Mouse (Mus musculus): ENCODE results near the gene Lrguk.

The Lrguk gene

DNA sequence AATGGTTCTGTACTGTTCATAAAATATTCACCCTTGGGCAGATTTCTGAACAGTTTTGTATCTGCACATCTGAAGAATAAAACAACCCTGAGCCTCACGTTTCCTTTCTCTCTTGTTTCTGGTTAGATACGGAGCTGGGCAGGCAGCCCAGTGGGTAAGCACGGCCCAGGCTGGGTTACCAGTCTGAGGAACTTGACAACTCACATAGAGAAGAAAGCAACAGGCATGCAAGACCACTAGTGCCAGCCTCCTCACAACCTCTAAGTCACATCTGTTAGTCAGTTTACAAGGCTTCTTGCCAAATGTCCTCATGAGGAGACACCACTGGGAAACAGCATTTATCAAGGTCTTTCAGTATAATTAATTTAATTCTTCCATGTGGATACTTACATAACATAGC is 139.6 kb downstream of the Lrguk start:
- in situ Hi-C loops (cut with MboI; ENCODE audit: unreplicated experiment in 2 of 2) = loop anchor here (25.0 kb wide), 2 partner anchors 718 to 1107 kb away; partner anchors contain the start of genes Chchd3 (in 1 of the 2) and Cyren (in 1 of the 2)

DNA sequence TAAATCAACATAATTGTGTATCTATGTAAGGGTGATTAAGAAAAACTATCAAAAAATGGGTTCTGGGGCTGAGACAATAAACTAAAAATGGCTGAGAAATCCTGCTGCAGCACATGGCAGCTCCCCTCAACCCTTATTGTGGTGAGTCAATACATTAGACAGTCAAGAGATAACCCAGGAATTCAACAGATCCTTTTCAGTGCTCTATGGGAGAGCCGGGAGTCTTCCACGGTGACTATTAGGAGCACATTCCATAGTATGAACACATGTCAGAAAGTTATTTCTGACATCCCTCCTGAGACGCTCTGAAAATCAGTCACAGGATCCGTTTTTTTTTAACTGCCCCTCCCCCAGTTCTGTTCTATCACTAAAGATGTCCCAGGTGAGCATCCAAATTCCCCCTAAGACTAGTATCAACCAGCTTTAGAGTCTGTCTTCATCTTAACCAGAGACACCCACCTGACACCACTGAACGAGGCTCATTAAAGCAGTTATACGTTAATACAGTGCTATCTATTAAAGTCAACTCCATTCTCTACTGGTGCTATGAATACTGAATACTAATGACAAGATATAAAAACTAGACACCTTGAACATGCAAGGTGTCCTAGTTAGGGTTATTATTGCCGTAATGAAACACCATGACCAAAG is 141.7 kb downstream of the Lrguk start:
- in situ Hi-C loops (cut with MboI; ENCODE audit: unreplicated experiment in 2 of 2) = loop anchor here (10.0 to 25.0 kb wide), 3 partner anchors 716 to 1109 kb away; partner anchors contain the start of genes Chchd3 (in 2 of the 2) and Cyren (in 1 of the 2)

DNA sequence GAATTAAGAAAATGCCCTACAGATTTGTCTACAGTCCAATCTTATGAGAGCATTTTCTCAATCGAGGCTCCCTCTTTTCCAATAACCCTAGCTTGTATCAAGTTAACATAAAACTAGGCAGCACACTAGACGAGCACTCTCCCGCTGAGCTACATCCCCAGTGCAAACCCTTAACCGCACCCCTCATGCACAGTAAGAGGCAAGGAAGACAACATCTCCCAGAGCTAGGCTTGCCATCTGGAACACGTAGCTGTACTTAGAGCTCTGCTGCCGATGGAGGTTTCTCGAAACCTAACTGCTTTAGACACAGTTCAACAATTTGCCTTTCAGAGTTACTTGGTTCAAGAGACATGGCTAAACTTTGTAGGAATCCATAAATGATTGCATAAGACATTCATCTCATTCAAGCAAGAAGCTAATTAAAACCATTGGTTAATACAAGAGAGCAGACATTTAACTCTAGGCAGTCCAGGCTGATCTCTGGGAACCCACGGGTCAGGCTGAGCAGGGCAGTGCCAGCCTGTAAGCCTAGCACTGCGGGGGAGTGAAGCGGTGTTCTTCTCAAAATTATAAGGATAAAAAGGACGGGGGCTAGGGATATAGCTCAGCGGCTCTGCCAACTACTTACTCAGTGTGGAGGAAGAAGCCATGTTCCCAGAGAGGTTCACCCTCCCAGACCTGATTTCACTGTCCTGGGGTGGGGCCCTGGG is 142.7 kb downstream of the Lrguk start:
- in situ Hi-C loops (cut with MboI; ENCODE audit: unreplicated experiment in 2 of 2) = loop anchor here (10.0 to 25.0 kb wide), 3 partner anchors 715 to 1110 kb away; partner anchors contain the start of genes Chchd3 (in 2 of the 2) and Cyren (in 1 of the 2)

DNA sequence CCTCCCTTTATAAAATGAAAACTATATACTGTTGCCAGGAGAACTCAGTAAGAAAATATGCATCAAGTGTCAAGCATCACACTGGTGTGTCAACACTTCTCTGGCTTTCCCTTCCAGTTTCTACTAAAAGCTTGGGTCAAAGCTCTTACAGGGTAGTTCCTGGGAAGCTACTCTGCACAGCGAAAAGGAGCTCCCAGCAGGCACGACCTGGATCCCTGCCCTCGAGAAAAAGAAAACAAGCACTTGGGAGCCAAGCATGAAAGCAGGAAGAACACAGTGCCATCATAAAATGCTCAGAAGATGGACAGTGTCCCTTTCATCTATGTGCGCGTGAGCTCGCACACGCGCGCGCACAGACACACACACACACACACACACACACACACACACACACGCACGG is 144.0 kb downstream of the Lrguk start:
- in situ Hi-C loops (cut with MboI; ENCODE audit: unreplicated experiment in 2 of 2) = loop anchor here (10.0 to 25.0 kb wide), 3 partner anchors 714 to 1111 kb away; partner anchors contain the start of genes Chchd3 (in 2 of the 2) and Cyren (in 1 of the 2)

DNA sequence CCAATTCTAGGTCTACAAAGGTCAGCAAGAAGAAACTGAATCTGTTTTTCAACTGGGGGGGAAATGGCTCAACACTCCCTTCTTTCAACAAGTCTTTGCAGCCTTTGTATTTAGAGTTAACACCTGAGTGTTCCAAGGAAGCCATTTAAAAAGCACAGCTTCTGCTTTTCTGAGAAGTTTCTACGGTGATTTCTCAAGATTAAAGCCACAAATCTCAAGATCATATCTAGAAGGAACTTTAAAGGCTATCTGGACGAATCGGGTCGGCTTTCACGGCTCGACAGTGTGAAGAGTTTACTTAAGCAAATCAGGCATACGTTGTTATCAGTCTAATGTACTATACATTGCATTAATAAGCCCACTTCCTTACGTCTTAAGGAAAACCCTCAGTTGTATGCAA is 145.5 kb downstream of the Lrguk start:
- in situ Hi-C loops (cut with MboI; ENCODE audit: unreplicated experiment in 2 of 2) = loop anchor here (10.0 to 25.0 kb wide), 4 partner anchors 713 to 1112 kb away; partner anchors contain the start of genes Chchd3 (in 2 of the 2) and Cyren (in 1 of the 2)

DNA sequence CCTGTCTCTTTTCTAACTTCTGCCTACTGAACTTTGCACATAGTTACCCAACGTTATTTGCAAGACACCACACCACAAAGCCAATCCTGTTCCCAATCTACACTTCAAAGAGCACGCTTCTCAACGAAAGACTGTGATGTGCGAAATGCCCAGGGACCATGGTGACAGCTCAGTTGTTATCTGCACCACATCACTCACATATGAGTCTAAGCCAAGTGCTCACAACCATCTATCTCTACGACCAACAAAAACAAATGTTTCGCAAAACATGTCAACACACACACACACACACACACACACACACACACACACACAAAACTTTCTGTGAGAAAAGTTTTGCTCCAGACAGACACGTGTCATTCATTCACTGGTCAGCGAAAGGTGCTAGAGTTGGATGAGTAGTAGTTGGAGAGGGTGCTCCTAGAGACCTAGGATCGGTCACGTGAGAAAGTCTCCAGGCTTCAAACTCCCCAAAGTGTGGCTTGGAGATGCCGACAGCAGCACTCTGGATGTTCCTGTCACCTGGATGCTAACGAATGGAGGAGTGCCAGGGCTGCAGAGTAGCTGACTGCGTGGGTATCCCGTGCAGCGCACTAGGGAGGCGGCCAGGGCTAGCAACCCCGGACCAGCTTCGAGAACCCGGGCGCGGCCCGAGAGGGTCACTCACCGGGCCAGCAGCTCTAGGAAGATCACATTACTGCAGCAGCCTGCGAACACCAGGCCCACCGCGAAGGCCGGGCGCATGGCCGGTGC is 147.0 kb downstream of the Lrguk start:
- in situ Hi-C loops (cut with MboI; ENCODE audit: unreplicated experiment in 2 of 2) = loop anchor here in 1 of 2 experiments (10.0 to 25.0 kb wide), 2 partner anchors 789 to 1111 kb away; partner anchors contain the start of gene Chchd3

DNA sequence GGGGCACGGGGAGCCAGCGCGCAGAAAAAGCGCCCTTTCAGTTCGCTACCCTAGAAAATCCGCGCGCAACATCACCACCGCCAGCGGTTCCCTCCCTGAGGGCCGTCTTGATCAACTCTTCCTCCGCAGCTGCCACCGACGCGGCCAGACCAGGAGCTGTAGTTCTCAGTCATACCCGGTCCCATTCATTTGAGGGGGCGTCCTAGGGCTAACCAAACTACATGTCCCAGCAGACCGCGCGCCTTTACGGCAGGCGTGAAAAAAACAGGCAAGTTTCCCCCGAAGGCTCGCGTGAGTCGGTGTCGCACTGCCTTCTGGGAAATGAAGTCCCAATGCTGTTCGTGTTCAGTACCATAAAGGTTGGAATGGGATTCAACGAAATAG is 147.6 kb downstream of the Lrguk start, which contains the start of gene Slc35b4:
Gene Slc35b4 (minus strand): TSS at position 248 of the 384 bp plus-strand sequence.
- in situ Hi-C loops (cut with MboI; ENCODE audit: unreplicated experiment in 2 of 2) = loop anchor here in 1 of 2 experiments (10.0 to 25.0 kb wide), 2 partner anchors 790 to 1112 kb away; partner anchors contain the start of gene Chchd3

DNA sequence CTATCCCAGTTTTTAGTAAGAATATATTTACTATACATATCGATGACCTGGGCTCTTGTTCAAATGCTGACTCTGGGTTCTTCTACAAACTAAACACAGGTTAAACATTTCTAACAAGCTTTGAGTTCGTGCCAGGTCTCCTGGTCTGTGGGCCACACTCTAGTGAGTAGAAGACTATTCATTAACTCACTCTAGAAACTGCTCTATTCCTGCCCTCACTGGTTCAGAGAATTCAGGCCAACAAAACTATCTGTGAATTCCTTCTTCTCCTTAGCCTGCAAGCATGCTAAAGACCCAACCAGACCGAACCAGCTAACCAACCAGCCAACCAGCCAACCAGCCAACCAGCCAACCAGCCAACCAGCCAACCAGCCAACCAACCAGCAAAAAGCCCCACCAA is 149.8 kb downstream of the Lrguk start:
- in situ Hi-C loops (cut with MboI; ENCODE audit: unreplicated experiment in 2 of 2) = loop anchor here in 1 of 2 experiments (10.0 to 25.0 kb wide), 2 partner anchors 792 to 1114 kb away; partner anchors contain the start of gene Chchd3

DNA sequence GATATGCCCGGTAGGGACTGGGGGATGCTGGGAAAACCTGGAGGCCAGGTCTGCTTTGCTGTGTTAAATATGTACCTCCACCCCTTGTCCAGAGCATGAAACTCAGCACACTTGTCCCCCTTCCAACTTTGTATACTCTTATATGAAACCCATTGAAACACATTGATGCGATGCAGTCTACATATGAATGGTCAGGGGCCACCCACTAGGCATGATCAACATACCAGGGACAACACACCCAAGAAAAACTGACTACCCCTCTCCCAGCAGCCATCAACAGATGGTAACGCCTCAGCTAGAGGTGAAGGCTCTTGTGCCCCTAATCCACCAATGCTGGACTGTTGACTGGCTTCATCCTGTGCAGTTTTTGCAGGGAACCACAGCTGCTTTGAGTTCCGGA is 150.7 kb downstream of the Lrguk start:
- in situ Hi-C loops (cut with MboI; ENCODE audit: unreplicated experiment in 2 of 2) = loop anchor here in 1 of 2 experiments (10.0 to 25.0 kb wide), 3 partner anchors 245 to 1115 kb away; partner anchors contain the start of gene Chchd3

DNA sequence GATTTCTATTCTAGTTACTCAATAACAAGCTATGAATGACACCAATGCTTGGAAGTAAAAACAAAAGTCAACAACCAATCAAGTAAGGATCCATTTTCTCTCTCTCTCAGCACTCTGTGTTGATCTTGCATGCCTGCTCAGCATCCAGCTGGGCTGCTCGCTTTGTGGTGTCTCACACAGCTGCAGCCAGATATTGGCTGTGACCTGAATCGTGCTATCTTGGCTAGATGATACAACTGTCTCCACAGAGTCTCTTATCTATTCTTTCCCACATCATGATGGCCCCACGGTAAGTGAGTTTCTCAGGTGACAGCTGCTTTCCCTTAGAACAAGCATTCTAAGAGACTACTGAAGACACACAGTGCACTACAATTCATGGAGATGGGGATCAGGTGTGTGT is 152.7 kb downstream of the Lrguk start:
- in situ Hi-C loops (cut with MboI; ENCODE audit: unreplicated experiment in 2 of 2) = loop anchor here in 1 of 2 experiments (10.0 to 25.0 kb wide), 2 partner anchors 247 to 795 kb away; no protein-coding TSS in a partner anchor

DNA sequence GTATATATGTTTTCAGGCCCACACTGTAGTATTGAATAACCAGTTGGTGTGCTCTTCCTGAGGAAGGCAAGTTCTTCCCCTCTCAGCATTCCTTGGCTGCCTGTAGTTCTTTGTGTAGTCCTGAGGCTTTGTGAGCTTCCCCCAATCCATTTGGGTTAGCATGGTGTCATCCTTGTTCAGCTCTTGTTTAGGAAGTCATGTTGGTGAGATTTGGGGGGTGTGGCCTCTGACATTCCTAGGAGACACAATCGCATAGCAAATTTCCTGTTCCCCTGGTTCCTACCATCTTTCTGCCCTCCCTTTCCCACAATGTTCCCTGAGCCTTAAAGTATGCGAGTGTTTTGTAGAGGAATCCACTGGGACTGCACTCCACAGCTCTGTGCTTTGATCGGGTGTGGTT is 154.1 kb downstream of the Lrguk start:
- in situ Hi-C loops (cut with MboI; ENCODE audit: unreplicated experiment in 2 of 2) = loop anchor here in 1 of 2 experiments (10.0 to 25.0 kb wide), 2 partner anchors 249 to 796 kb away; no protein-coding TSS in a partner anchor
